Mouse (Mus musculus): ENCODE results near the gene Slc7a10. TPM values are rescaled to one million over a fixed set of nuclear protein-coding genes. Genes with fewer than 3 reads are reported as not detected.

Slc7a10 gene
- polyA plus RNA-seq, 1 experiment from 2014 or later, result 1.9 TPM

- H3K36me3 ChIP-seq (ENCODE audit: control insufficient read depth, insufficient read depth, low read length), result no peaks in the 10 kb centered on the region
- ATAC-seq (replicated peaks; ENCODE audit: low FRiP score) (no peak), DNase-seq (ENCODE audit: low spot score) (no peak)
- H3K9me3 ChIP-seq (ENCODE audit: control insufficient read depth, low read length), result no peaks in the 10 kb centered on the region
- H3K4me2 ChIP-seq, result no peak overlapping the region
- 81% methylated on average over 10 of the region's 10 CpGs for WGBS
- H3K4me3 ChIP-seq (ENCODE audit: low read depth, low read length), result no peak overlapping the region
- H3K4me1 ChIP-seq (replicated peaks; ENCODE audit: control insufficient read depth, insufficient read depth, low read length), result peaks cover 6% of the 10 kb centered on the region
- no peak overlapping the region for H3K27ac ChIP-seq (ENCODE audit: low read depth, low read length)
- H3K27me3 ChIP-seq (replicated peaks; ENCODE audit: control insufficient read depth, insufficient read depth, low read length), result no peaks in the 10 kb centered on the region
- no peak overlapping the region for H3K9ac ChIP-seq (ENCODE audit: low read depth, low read length)
Observed at GRCm38 (mm10) chr7:35146269-35146668, 39.9 kb upstream of the Slc7a10 start.

- 45% methylated on average over 15 of the region's 15 CpGs for WGBS
- H3K9ac ChIP-seq (ENCODE audit: low read depth, low read length), result no peak overlapping the region
- H3K36me3 ChIP-seq (ENCODE audit: control insufficient read depth, insufficient read depth, low read length), result no peaks in the 10 kb centered on the region
Observed at GRCm38 (mm10) chr7:35149616-35150433, 36.4 kb upstream of the Slc7a10 start.

GRCm38 (mm10) chr7:35150860-35151259, 35.3 kb upstream of the Slc7a10 start:
- Histone ChIP-seq H3K4me3 (ENCODE audit: low read depth, low read length) (no peak overlapping the region), H3K27me3 (replicated peaks; ENCODE audit: control insufficient read depth, insufficient read depth, low read length) (peaks cover under 1% of the 10 kb centered on the region; the same call in 1 of the 2 replicates), H3K4me1 (replicated peaks; ENCODE audit: control insufficient read depth, insufficient read depth, low read length) (peaks cover 3% of the 10 kb centered on the region; the same call in 1 of the 2 replicates), H3K36me3 (ENCODE audit: control insufficient read depth, insufficient read depth, low read length) (no peaks in the 10 kb centered on the region), H3K4me2 (no peak overlapping the region), H3K9me3 (ENCODE audit: control insufficient read depth, low read length) (no peaks in the 10 kb centered on the region), H3K9ac (ENCODE audit: low read depth, low read length) (no peak overlapping the region), H3K27ac (ENCODE audit: low read depth, low read length) (no peak overlapping the region)
- ATAC-seq (replicated peaks; ENCODE audit: low FRiP score) (no peak), DNase-seq (ENCODE audit: low spot score) (no peak)
- WGBS, result 52% methylated on average over 5 of the region's 5 CpGs

More at GRCm38 (mm10) chr7:35149616-35150433, 36.4 kb upstream of the Slc7a10 start:
- Histone ChIP-seq H3K27ac (ENCODE audit: low read depth, low read length) (peak overlapping the region; percentile 9; the same call in 1 of the 2 replicates), H3K4me1 (replicated peaks; ENCODE audit: control insufficient read depth, insufficient read depth, low read length) (peaks cover 3% of the 10 kb centered on the region; the same call in 1 of the 2 replicates), H3K4me3 (ENCODE audit: low read depth, low read length) (no peak overlapping the region), H3K4me2 (no peak overlapping the region), H3K27me3 (replicated peaks; ENCODE audit: control insufficient read depth, insufficient read depth, low read length) (no peaks in the 10 kb centered on the region), H3K9me3 (ENCODE audit: control insufficient read depth, low read length) (no peaks in the 10 kb centered on the region)
- DNase-seq (ENCODE audit: low spot score) (no peak), ATAC-seq (replicated peaks; ENCODE audit: low FRiP score) (peak; percentile 70)

GRCm38 (mm10) chr7:35154449-35154848, 31.7 kb upstream of the Slc7a10 start:
- Histone ChIP-seq H3K4me1 (replicated peaks; ENCODE audit: control insufficient read depth, insufficient read depth, low read length) (peaks cover 3% of the 10 kb centered on the region; the same call in 1 of the 2 replicates), H3K9ac (ENCODE audit: low read depth, low read length) (no peak overlapping the region), H3K36me3 (ENCODE audit: control insufficient read depth, insufficient read depth, low read length) (no peaks in the 10 kb centered on the region), H3K27me3 (replicated peaks; ENCODE audit: control insufficient read depth, insufficient read depth, low read length) (peaks cover 2% of the 10 kb centered on the region; the same call in 1 of the 2 replicates), H3K27ac (ENCODE audit: low read depth, low read length) (no peak overlapping the region), H3K9me3 (ENCODE audit: control insufficient read depth, low read length) (no peaks in the 10 kb centered on the region), H3K4me2 (no peak overlapping the region), H3K4me3 (ENCODE audit: low read depth, low read length) (no peak overlapping the region)
- 29% methylated on average over 12 of the region's 12 CpGs for WGBS
- DNase-seq (ENCODE audit: low spot score) (no peak), ATAC-seq (replicated peaks; ENCODE audit: low FRiP score) (no peak)

GRCm38 (mm10) chr7:35156561-35157477, 29.4 kb upstream of the Slc7a10 start:
- WGBS, result 46% methylated on average over 16 of the region's 16 CpGs
- peaks cover 2% of the 10 kb centered on the region; the same call in 1 of the 2 replicates for H3K27me3 ChIP-seq (replicated peaks; ENCODE audit: control insufficient read depth, insufficient read depth, low read length)
- DNase-seq (ENCODE audit: low spot score) (no peak), ATAC-seq (replicated peaks; ENCODE audit: low FRiP score) (peak; percentile 43; the same call in 1 of the 2 replicates)
- H3K4me1 ChIP-seq (replicated peaks; ENCODE audit: control insufficient read depth, insufficient read depth, low read length), result 0 out of 2 replicates have a peak, but pooled peaks cover 3% of the 10 kb centered on the region
- H3K36me3 ChIP-seq (ENCODE audit: control insufficient read depth, insufficient read depth, low read length), result no peaks in the 10 kb centered on the region
- no peak overlapping the region for H3K9ac ChIP-seq (ENCODE audit: low read depth, low read length)
- H3K27ac ChIP-seq (ENCODE audit: low read depth, low read length), result no peak overlapping the region
- no peak overlapping the region for H3K4me3 ChIP-seq (ENCODE audit: low read depth, low read length)
- H3K9me3 ChIP-seq (ENCODE audit: control insufficient read depth, low read length), result no peaks in the 10 kb centered on the region
- no peak overlapping the region for H3K4me2 ChIP-seq

GRCm38 (mm10) chr7:35157512-35157911, 28.7 kb upstream of the Slc7a10 start:
- no peak for DNase-seq (ENCODE audit: low spot score)
- Histone ChIP-seq H3K4me1 (replicated peaks; ENCODE audit: control insufficient read depth, insufficient read depth, low read length) (0 out of 2 replicates have a peak, but pooled peaks cover 3% of the 10 kb centered on the region), H3K27me3 (replicated peaks; ENCODE audit: control insufficient read depth, insufficient read depth, low read length) (peaks cover 2% of the 10 kb centered on the region; the same call in 1 of the 2 replicates), H3K4me3 (ENCODE audit: low read depth, low read length) (no peak overlapping the region), H3K27ac (ENCODE audit: low read depth, low read length) (no peak overlapping the region), H3K9me3 (ENCODE audit: control insufficient read depth, low read length) (no peaks in the 10 kb centered on the region), H3K36me3 (ENCODE audit: control insufficient read depth, insufficient read depth, low read length) (no peaks in the 10 kb centered on the region), H3K9ac (ENCODE audit: low read depth, low read length) (no peak overlapping the region), H3K4me2 (no peak overlapping the region)
- ATAC-seq (replicated peaks; ENCODE audit: low FRiP score), result no peak
- WGBS, result 56% methylated on average over 3 of the region's 3 CpGs

GRCm38 (mm10) chr7:35162443-35162842, 23.7 kb upstream of the Slc7a10 start:
- no peak overlapping the region for H3K4me2 ChIP-seq
- 74% methylated on average over 6 of the region's 6 CpGs for WGBS
- no peaks in the 10 kb centered on the region for H3K27me3 ChIP-seq (replicated peaks; ENCODE audit: control insufficient read depth, insufficient read depth, low read length)
- H3K9me3 ChIP-seq (ENCODE audit: control insufficient read depth, low read length), result no peaks in the 10 kb centered on the region
- DNase-seq (ENCODE audit: low spot score) (no peak), ATAC-seq (replicated peaks; ENCODE audit: low FRiP score) (no peak)
- H3K36me3 ChIP-seq (ENCODE audit: control insufficient read depth, insufficient read depth, low read length), result no peaks in the 10 kb centered on the region
- H3K4me1 ChIP-seq (replicated peaks; ENCODE audit: control insufficient read depth, insufficient read depth, low read length), result peaks cover 6% of the 10 kb centered on the region
- no peak overlapping the region for H3K4me3 ChIP-seq (ENCODE audit: low read depth, low read length)
- no peak overlapping the region for H3K27ac ChIP-seq (ENCODE audit: low read depth, low read length)
- no peak overlapping the region for H3K9ac ChIP-seq (ENCODE audit: low read depth, low read length)

- WGBS, result 66% methylated on average over 7 of the region's 7 CpGs
- no peaks in the 10 kb centered on the region for H3K9me3 ChIP-seq (ENCODE audit: control insufficient read depth, low read length)
- H3K4me2 ChIP-seq, result no peak overlapping the region
- no peak overlapping the region for H3K4me3 ChIP-seq (ENCODE audit: low read depth, low read length)
- H3K27me3 ChIP-seq (replicated peaks; ENCODE audit: control insufficient read depth, insufficient read depth, low read length), result no peaks in the 10 kb centered on the region
- no peaks in the 10 kb centered on the region for H3K36me3 ChIP-seq (ENCODE audit: control insufficient read depth, insufficient read depth, low read length)
- no peak overlapping the region for H3K27ac ChIP-seq (ENCODE audit: low read depth, low read length)
- H3K9ac ChIP-seq (ENCODE audit: low read depth, low read length), result no peak overlapping the region
- ATAC-seq (replicated peaks; ENCODE audit: low FRiP score) (no peak), DNase-seq (ENCODE audit: low spot score) (no peak)
- H3K4me1 ChIP-seq (replicated peaks; ENCODE audit: control insufficient read depth, insufficient read depth, low read length), result peaks cover 9% of the 10 kb centered on the region
Observed at GRCm38 (mm10) chr7:35163600-35163999, 22.6 kb upstream of the Slc7a10 start.
